ENCODE assay signal across 9 mouse cellular contexts in the genomic region with DNA sequence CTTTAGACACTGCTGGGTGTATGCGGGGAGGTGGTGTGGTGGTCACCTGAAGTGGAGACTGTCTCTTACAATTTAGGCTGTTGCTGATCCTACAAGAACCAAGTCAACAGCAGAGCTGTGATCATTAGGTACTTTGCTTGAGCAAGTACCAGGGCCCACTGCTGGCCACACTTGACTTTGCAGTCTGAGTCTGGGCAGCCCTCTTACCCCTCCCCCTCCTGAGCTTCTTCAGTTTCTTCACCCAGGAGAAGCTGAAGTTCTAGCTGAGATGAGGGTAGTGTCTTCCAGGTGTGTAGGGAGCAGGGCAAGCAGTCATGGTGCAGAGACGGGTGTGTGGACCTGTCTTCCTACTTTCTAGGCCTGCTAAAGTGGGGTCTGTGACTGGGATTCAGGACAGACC. TPM values are rescaled to one million over a fixed set of nuclear protein-coding genes. Genes with fewer than 3 reads are reported as not detected.
DNase-seq lines count a peak whose midpoint lies in the region; ATAC-seq and TF ChIP-seq lines count a peak whose summit lies in the region.
"Had no signal": no experiment of that assay in that cellular context is flagged by ENCODE, and none has a peak within 500 bp of the region (broad histone marks: within the 10 kb centered on the region; RNA-seq: fewer than 3 reads in every experiment).

No protein-coding gene starts in this region.

- ATAC-seq in heart, postnatal 0 days (ENCODE audit: insufficient read depth, low read depth) = no peak
- ATAC-seq in megakaryocyte progenitor cell, adult 5-6 weeks (replicated peaks; ENCODE audit: poor library complexity) = peak; percentile 62

- H3K27ac ChIP-seq in heart, postnatal 0 days (ENCODE audit: low read depth) = no peak overlapping the region

- H3K27me3 ChIP-seq in E14TG2a.4 (ENCODE audit: insufficient read depth, low read length) = peaks cover 43% of the 10 kb centered on the region
- no peaks in the 10 kb centered on the region for H3K27me3 ChIP-seq in heart, postnatal 0 days (ENCODE audit: control insufficient read depth, insufficient read depth, low read length)

- no peak for TF ChIP-seq EP300 in heart, postnatal 0 days (IDR thresholded peaks at IDR 0.05; ENCODE audit: low read depth)

- 63% methylated on average over 2 of the region's 2 CpGs for WGBS in heart, postnatal 0 days

- no peaks in the 10 kb centered on the region for H3K9me3 ChIP-seq in E14TG2a.4 (ENCODE audit: low read length)
- H3K9me3 ChIP-seq in heart, postnatal 0 days (replicated peaks; ENCODE audit: control insufficient read depth, low read length) = no peaks in the 10 kb centered on the region

- H3K4me1 ChIP-seq in E14TG2a.4 (replicated peaks; ENCODE audit: low read depth, low read length) = peaks cover 4% of the 10 kb centered on the region; the same call in 1 of the 2 replicates
- H3K4me1 ChIP-seq in heart, postnatal 0 days (ENCODE audit: control insufficient read depth, insufficient read depth) = peaks cover 8% of the 10 kb centered on the region; the same call in 1 of the 2 replicates

- no peak overlapping the region for H3K4me3 ChIP-seq in E14TG2a.4 (replicated peaks; ENCODE audit: low read length)
- no peak overlapping the region for H3K4me3 ChIP-seq in heart, postnatal 0 days (ENCODE audit: low read depth, low read length)
- H3K4me3 ChIP-seq: myocyte had no signal

- DNase-seq in adrenal gland, adult 2 months = peak; percentile 44
- DNase-seq in adrenal gland, postnatal 25 days = no peak
- peak; percentile 53 for DNase-seq in embryo, embryonic 10 days (ENCODE audit: low spot score)
- peak; percentile 19 for DNase-seq in heart, postnatal 0 days (ENCODE audit: low spot score)
- peak; percentile 9 to 56 for DNase-seq in kidney, postnatal 36 days
- DNase-seq in right cerebral cortex, postnatal 4 days = peak; percentile 30

- TF ChIP-seq CTCF in E14TG2a.4 (conservative IDR thresholded peaks at IDR 0.05; ENCODE audit: low read length) = peak; percentile 23
- TF ChIP-seq CTCF in heart, postnatal 0 days (IDR thresholded peaks at IDR 0.05; ENCODE audit: low read depth) = no peak

- no peak overlapping the region; the same call in 1 of the 2 replicates for H3K4me2 ChIP-seq in heart, postnatal 0 days (ENCODE audit: low read depth, low read length)

- no peaks in the 10 kb centered on the region for H3K36me3 ChIP-seq in E14TG2a.4 (ENCODE audit: insufficient read depth, low read length)
- H3K36me3 ChIP-seq in heart, postnatal 0 days (replicated peaks; ENCODE audit: control insufficient read depth, insufficient read depth, low read length) = no peaks in the 10 kb centered on the region

- H3K9ac ChIP-seq in heart, postnatal 0 days (replicated peaks; ENCODE audit: low read depth, low read length) = no peak overlapping the region

RNA-seq across cellular contexts. Expression of a gene that starts 1.6 kb away (rescaled TPM):
- total RNA-seq in adrenal gland, adult 2 months (2021) = 10 to 100 TPM; 36.7 to 46.1 TPM
- 134 and 139 TPM in 2 replicates for polyA plus RNA-seq in adrenal gland, adult 2 months (2012; rRNA removed)
- total RNA-seq in adrenal gland, postnatal 25 days (2021) = 45.0 and 47.9 TPM in 2 replicates
- total RNA-seq in heart, postnatal 0 days (2014; rRNA removed; ENCODE audit: low replicate concordance) = 6.3 and 15.9 TPM in 2 replicates
- 35.3 and 38.7 TPM in 2 replicates for polyA plus RNA-seq in heart, postnatal 0 days (2015; fragmentation: Nextera tagmentation; extraction: Ambion mirVana)
- total RNA-seq in megakaryocyte progenitor cell, adult 5-6 weeks (2015) = 16.0 and 19.1 TPM in 2 replicates
- 6.5 and 8.6 TPM in 2 replicates for total RNA-seq in megakaryocyte progenitor cell, adult 5-6 weeks (2017)

RNA-seq across cellular contexts. Expression of a gene that starts 8.3 kb away (rescaled TPM):
- 1 to 10 TPM in 1 of 2 experiments, under 1 TPM in 1; 0.41 to 1.8 TPM for total RNA-seq in adrenal gland, adult 2 months (2021)
- polyA plus RNA-seq in adrenal gland, adult 2 months (2012; rRNA removed) = 4.8 and 6.2 TPM in 2 replicates
- total RNA-seq in adrenal gland, postnatal 25 days (2021) = 0.61 TPM in 1 of 2 replicates, not detected in the other
- total RNA-seq in heart, postnatal 0 days (2014; rRNA removed; ENCODE audit: low replicate concordance) = not detected in 2 replicates
- polyA plus RNA-seq in heart, postnatal 0 days (2015; fragmentation: Nextera tagmentation; extraction: Ambion mirVana) = not detected in 2 replicates
- total RNA-seq in megakaryocyte progenitor cell, adult 5-6 weeks (2015) = not detected in 2 replicates
- not detected in 2 replicates for total RNA-seq in megakaryocyte progenitor cell, adult 5-6 weeks (2017)
- polyA plus RNA-seq: myocyte had no signal

RNA-seq across cellular contexts. Expression of a gene that starts 25.6 kb away (rescaled TPM):
- total RNA-seq in adrenal gland, adult 2 months (2021) = not detected
- polyA plus RNA-seq in adrenal gland, adult 2 months (2012; rRNA removed) = not detected in 2 replicates
- total RNA-seq in adrenal gland, postnatal 25 days (2021) = not detected in 2 replicates
- not detected in 2 replicates for total RNA-seq in heart, postnatal 0 days (2014; rRNA removed; ENCODE audit: low replicate concordance)
- not detected in 2 replicates for polyA plus RNA-seq in heart, postnatal 0 days (2015; fragmentation: Nextera tagmentation; extraction: Ambion mirVana)
- total RNA-seq in megakaryocyte progenitor cell, adult 5-6 weeks (2015) = not detected in 2 replicates
- total RNA-seq in megakaryocyte progenitor cell, adult 5-6 weeks (2017) = not detected in 2 replicates
- polyA plus RNA-seq: myocyte had no signal

RNA-seq across cellular contexts. Expression of a gene that starts 28.7 kb away (rescaled TPM):
- not detected for total RNA-seq in adrenal gland, adult 2 months (2021)
- not detected in 2 replicates for polyA plus RNA-seq in adrenal gland, adult 2 months (2012; rRNA removed)
- total RNA-seq in adrenal gland, postnatal 25 days (2021) = not detected in 2 replicates
- total RNA-seq in heart, postnatal 0 days (2014; rRNA removed; ENCODE audit: low replicate concordance) = not detected in 2 replicates
- polyA plus RNA-seq in heart, postnatal 0 days (2015; fragmentation: Nextera tagmentation; extraction: Ambion mirVana) = not detected in 2 replicates
- total RNA-seq in megakaryocyte progenitor cell, adult 5-6 weeks (2015) = not detected in 2 replicates
- not detected in 2 replicates for total RNA-seq in megakaryocyte progenitor cell, adult 5-6 weeks (2017)
- polyA plus RNA-seq: myocyte had no signal

RNA-seq across cellular contexts. Expression of a gene that starts 31.5 kb away (rescaled TPM):
- not detected for total RNA-seq in adrenal gland, adult 2 months (2021)
- polyA plus RNA-seq in adrenal gland, adult 2 months (2012; rRNA removed) = not detected in 2 replicates
- not detected in 2 replicates for total RNA-seq in adrenal gland, postnatal 25 days (2021)
- not detected in 2 replicates for total RNA-seq in heart, postnatal 0 days (2014; rRNA removed; ENCODE audit: low replicate concordance)
- not detected in 2 replicates for polyA plus RNA-seq in heart, postnatal 0 days (2015; fragmentation: Nextera tagmentation; extraction: Ambion mirVana)
- not detected in 2 replicates for total RNA-seq in megakaryocyte progenitor cell, adult 5-6 weeks (2015)
- total RNA-seq in megakaryocyte progenitor cell, adult 5-6 weeks (2017) = not detected in 2 replicates
- polyA plus RNA-seq: myocyte had no signal
